Mouse (Mus musculus) forebrain, embryonic 10.5 days (tissue): Measurements from ENCODE around the gene Eif4g3. TPM values are rescaled to one million over a fixed set of nuclear protein-coding genes. Genes with fewer than 3 reads are reported as not detected.
A peak's percentile ranks its signal among the peaks of the same experiment; 100 is the strongest.

Experiments used
- DNase-seq: peaks from one replicate; pipeline ENCODE4 v3.0.0-alpha.2; 2017; ENCODE audit warnings: low spot score; ENCODE audit errors: extremely low spot score
- H3K27ac ChIP-seq: fragments of 300-500 bp; sonication (generic); 2 replicates; pipeline ENCODE4 v1.5.1; 2016; ENCODE audit warnings: mild to moderate bottlenecking
- H3K27me3 ChIP-seq: fragments of 300-500 bp; sonication (generic); 2 replicates; pipeline ENCODE4 v1.6.1; 2016; ENCODE audit warnings: mild to moderate bottlenecking; ENCODE audit not compliant: poor library complexity, severe bottlenecking
- H3K36me3 ChIP-seq: fragments of 300-500 bp; sonication (generic); replicated peaks from 2 replicates; pipeline ENCODE4 v1.6.1; 2016; ENCODE audit warnings: mild to moderate bottlenecking, moderate library complexity
- H3K4me1 ChIP-seq: fragments of 300-500 bp; sonication (generic); 2 replicates; pipeline ENCODE4 v1.6.1; 2016
- H3K4me3 ChIP-seq: fragments of 300-500 bp; sonication (generic); 2 replicates; pipeline ENCODE4 v1.5.1; 2016; ENCODE audit warnings: mild to moderate bottlenecking, moderate library complexity
- H3K9me3 ChIP-seq: fragments of 300-500 bp; sonication (generic); 2 replicates; pipeline ENCODE4 v1.6.1; 2016; ENCODE audit warnings: mild to moderate bottlenecking, moderate library complexity
- WGBS: fragments of 180-500 bp; shearing (Covaris S2); methylation state at CpG from one replicate; pipeline ENCODE4 v1.1.7; 2016; 5-methylcytosine and 5-hydroxymethylcytosine counted together
- microRNA-seq: library from miRNA; unstranded; fragments of <30 nt; microRNA quantifications from one replicate; pipeline ENCODE4, GENCODE M21; 2017
- polyA plus RNA-seq: library from polyadenylated mRNA; unstranded; fragments of >200 nt; fragmentation: Nextera tagmentation; extraction: Ambion mirVana; gene quantifications from 2 replicates; pipeline ENCODE4 v1.2.1, GENCODE M21; 2016

Eif4g3 gene
- polyA plus RNA-seq, 1 experiment from 2014 or later = 37.2 TPM

DNA sequence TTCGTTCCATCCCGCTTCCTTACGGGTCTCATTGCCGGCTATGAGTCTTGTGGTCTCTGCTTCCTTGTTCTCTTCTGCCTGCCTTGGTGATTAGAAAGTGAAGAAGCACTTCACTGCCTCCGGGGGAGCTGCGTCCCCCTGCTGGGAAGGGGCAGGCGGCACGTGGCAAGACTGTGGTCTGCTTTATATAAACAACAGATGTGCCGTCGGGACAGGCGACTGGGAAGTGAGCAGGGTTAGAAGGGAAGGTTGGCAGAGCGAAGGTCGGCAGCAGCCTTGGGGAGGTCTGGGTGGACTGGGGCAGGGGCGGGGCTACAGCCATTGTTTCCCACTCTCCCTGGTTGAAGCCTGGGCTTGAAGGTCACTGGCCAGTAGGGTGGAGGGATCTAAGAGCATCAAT, 259.0 kb downstream of the Eif4g3 start:
- DNase-seq = peak; percentile 71
- Histone ChIP-seq H3K27ac (peak overlapping the region; percentile 42; the same call in 1 of the 2 replicates), H3K9me3 (no peaks in the 10 kb centered on the region), H3K36me3 (peaks cover 13% of the 10 kb centered on the region), H3K27me3 (peaks cover 100% of the 10 kb centered on the region), H3K4me3 (peak overlapping the region; percentile 68), H3K4me1 (peaks cover 40% of the 10 kb centered on the region)
- WGBS = under 1% methylated on average over 14 of the region's 14 CpGs

DNA sequence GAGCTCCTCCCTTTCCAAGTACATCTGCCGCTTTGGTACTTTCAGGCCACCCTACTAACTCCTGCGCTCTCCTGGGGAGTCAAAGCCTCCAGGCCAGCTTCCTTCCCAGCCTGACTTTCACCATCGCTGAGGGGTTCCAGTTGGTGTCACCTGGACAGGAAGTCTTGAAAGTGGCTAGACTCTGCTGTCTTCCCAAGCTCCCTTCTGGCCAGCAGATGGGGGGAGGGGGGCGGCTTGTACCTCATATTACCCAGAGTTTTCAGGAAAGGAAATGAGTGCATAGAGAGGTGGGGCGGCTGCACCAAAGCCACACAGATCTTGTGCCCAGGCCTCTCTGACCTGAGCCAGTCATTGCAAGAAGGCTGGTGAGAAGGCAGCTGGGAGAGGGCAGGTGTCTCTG, 259.4 kb downstream of the Eif4g3 start:
- Histone ChIP-seq H3K4me1 (peaks cover 40% of the 10 kb centered on the region), H3K36me3 (peaks cover 9% of the 10 kb centered on the region), H3K4me3 (peak overlapping the region; percentile 68), H3K27me3 (peaks cover 100% of the 10 kb centered on the region), H3K9me3 (no peaks in the 10 kb centered on the region), H3K27ac (peak overlapping the region; percentile 42; the same call in 1 of the 2 replicates)
- no peak for DNase-seq
- 11% methylated on average over 5 of the region's 5 CpGs for WGBS

DNA sequence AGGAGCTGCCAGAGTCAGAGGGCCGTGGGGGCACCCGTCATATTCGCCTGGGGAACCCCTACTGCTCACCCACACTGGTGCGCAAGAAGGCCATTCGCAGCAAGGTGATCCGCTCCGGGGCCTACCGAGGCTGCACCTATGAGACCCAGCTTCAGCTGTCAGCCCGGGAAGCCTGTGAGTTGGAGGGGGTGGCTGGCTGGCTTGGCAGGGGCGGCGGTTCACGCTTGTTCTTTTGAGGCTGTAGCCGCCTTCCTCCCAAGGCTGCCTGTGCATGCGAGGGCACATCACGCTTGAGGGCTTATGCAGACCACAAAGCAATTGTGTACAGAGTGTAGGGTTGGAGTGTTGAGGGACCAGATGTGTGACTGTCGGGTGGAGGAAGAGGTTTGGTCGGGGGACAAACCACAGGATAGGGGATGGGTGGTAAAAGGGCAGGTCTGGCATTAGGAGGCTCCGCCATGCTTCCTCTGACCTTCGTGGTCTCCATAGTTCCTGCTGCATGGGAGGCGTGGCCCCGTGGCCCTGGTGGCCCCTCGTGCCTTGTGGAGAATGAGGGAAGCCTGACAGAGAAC, 264.4 kb downstream of the Eif4g3 start:
- DNase-seq = no peak
- Histone ChIP-seq H3K4me1 (peaks cover 22% of the 10 kb centered on the region), H3K36me3 (no peaks in the 10 kb centered on the region), H3K27me3 (peaks cover 95% of the 10 kb centered on the region), H3K9me3 (no peaks in the 10 kb centered on the region), H3K4me3 (no peak overlapping the region), H3K27ac (no peak overlapping the region)
- WGBS = 85% methylated on average over 22 of the region's 22 CpGs

Small RNA genes lying within 50 kb of the gene (microRNA-seq; reads per million reads assigned to microRNA genes)
- gene Mir6399 = 5.7 reads per million, percentile 15 among the genes with 10 or more reads in this experiment

Other genes with a start within 250 kb of the Eif4g3 start
- gene Alpl, start 196.6 kb upstream of the Eif4g3 start, polyA plus RNA-seq = 20.3 and 20.7 TPM in 2 replicates
- 27.5 and 28.6 TPM in 2 replicates for gene Ece1, start 130.8 kb upstream of the Eif4g3 start, polyA plus RNA-seq
- gene Hp1bp3, start 223.3 kb downstream of the Eif4g3 start, polyA plus RNA-seq = 147 and 152 TPM in 2 replicates